Mouse (Mus musculus): ENCODE measurements at regions not wholly inside any gene's neighbourhood (a gene's known extent, or its start where the extent isn't known, plus 50 kb on each side); places are given as distances from the start of the nearest gene placed in this dataset.

- Histone ChIP-seq H3K27ac (ENCODE audit: insufficient read depth, low read length) (no peak overlapping the region), H3K4me1 (ENCODE audit: control insufficient read depth, insufficient read depth, low read length) (no peaks in the 10 kb centered on the region), H3K9ac (ENCODE audit: low read depth, poor library complexity, severe bottlenecking) (no peak overlapping the region), H3K36me3 (ENCODE audit: control insufficient read depth, insufficient read depth, low read length, poor library complexity, severe bottlenecking) (no peaks in the 10 kb centered on the region), H3K27me3 (ENCODE audit: control insufficient read depth, insufficient read depth, low read length, poor library complexity, severe bottlenecking) (no peaks in the 10 kb centered on the region), H3K4me3 (ENCODE audit: low read depth, low read length) (no peak overlapping the region), H3K9me3 (replicated peaks; ENCODE audit: control insufficient read depth, insufficient read depth, low read length, poor library complexity, severe bottlenecking) (no peaks in the 10 kb centered on the region)
- TF ChIP-seq CTCF (IDR thresholded peaks at IDR 0.05; ENCODE audit: low read depth, low read length) (no peak), POLR2A (IDR thresholded peaks at IDR 0.05; ENCODE audit: insufficient read depth, low read length) (no peak), EP300 (IDR thresholded peaks at IDR 0.05; ENCODE audit: insufficient read depth, low read depth, low read length) (no peak)
These were observed 96.1 kb downstream of the Cct6b start for GRCm38 (mm10) chr11:82668026-82668425.

GRCm38 (mm10) chr11:82664076-82664475 is 100.0 kb downstream of the Cct6b start:
- Histone ChIP-seq H3K4me3 (ENCODE audit: low read depth, low read length) (no peak overlapping the region), H3K27ac (ENCODE audit: insufficient read depth, low read length) (no peak overlapping the region), H3K9me3 (replicated peaks; ENCODE audit: control insufficient read depth, insufficient read depth, low read length, poor library complexity, severe bottlenecking) (no peaks in the 10 kb centered on the region), H3K27me3 (ENCODE audit: control insufficient read depth, insufficient read depth, low read length, poor library complexity, severe bottlenecking) (no peaks in the 10 kb centered on the region), H3K36me3 (ENCODE audit: control insufficient read depth, insufficient read depth, low read length, poor library complexity, severe bottlenecking) (no peaks in the 10 kb centered on the region), H3K4me1 (ENCODE audit: control insufficient read depth, insufficient read depth, low read length) (peaks cover 4% of the 10 kb centered on the region), H3K9ac (ENCODE audit: low read depth, poor library complexity, severe bottlenecking) (no peak overlapping the region)
- no peak for TF ChIP-seq CTCF (IDR thresholded peaks at IDR 0.05; ENCODE audit: low read depth, low read length)
- no peak for TF ChIP-seq POLR2A (IDR thresholded peaks at IDR 0.05; ENCODE audit: insufficient read depth, low read length)
- TF ChIP-seq EP300 (IDR thresholded peaks at IDR 0.05; ENCODE audit: insufficient read depth, low read depth, low read length) = no peak

- no peak overlapping the region for H3K27ac ChIP-seq (ENCODE audit: insufficient read depth, low read length)
- H3K27me3 ChIP-seq (ENCODE audit: control insufficient read depth, insufficient read depth, low read length, poor library complexity, severe bottlenecking) = no peaks in the 10 kb centered on the region
- no peaks in the 10 kb centered on the region for H3K9me3 ChIP-seq (replicated peaks; ENCODE audit: control insufficient read depth, insufficient read depth, low read length, poor library complexity, severe bottlenecking)
- TF ChIP-seq CTCF (IDR thresholded peaks at IDR 0.05; ENCODE audit: low read depth, low read length) (no peak), EP300 (IDR thresholded peaks at IDR 0.05; ENCODE audit: insufficient read depth, low read depth, low read length) (no peak), POLR2A (IDR thresholded peaks at IDR 0.05; ENCODE audit: insufficient read depth, low read length) (no peak)
- no peak overlapping the region for H3K4me3 ChIP-seq (ENCODE audit: low read depth, low read length)
- H3K4me1 ChIP-seq (ENCODE audit: control insufficient read depth, insufficient read depth, low read length) = peaks cover 4% of the 10 kb centered on the region
- no peak overlapping the region for H3K9ac ChIP-seq (ENCODE audit: low read depth, poor library complexity, severe bottlenecking)
- H3K36me3 ChIP-seq (ENCODE audit: control insufficient read depth, insufficient read depth, low read length, poor library complexity, severe bottlenecking) = no peaks in the 10 kb centered on the region
These were observed 102.0 kb downstream of the Cct6b start for GRCm38 (mm10) chr11:82662086-82662485.

GRCm38 (mm10) chr11:82651751-82652150 is 112.4 kb downstream of the Cct6b start:
- no peaks in the 10 kb centered on the region for H3K36me3 ChIP-seq (ENCODE audit: control insufficient read depth, insufficient read depth, low read length, poor library complexity, severe bottlenecking)
- TF ChIP-seq EP300 (IDR thresholded peaks at IDR 0.05; ENCODE audit: insufficient read depth, low read depth, low read length) = no peak
- TF ChIP-seq CTCF (IDR thresholded peaks at IDR 0.05; ENCODE audit: low read depth, low read length) = no peak
- no peak for TF ChIP-seq POLR2A (IDR thresholded peaks at IDR 0.05; ENCODE audit: insufficient read depth, low read length)
- H3K4me3 ChIP-seq (ENCODE audit: low read depth, low read length) = no peak overlapping the region
- H3K4me1 ChIP-seq (ENCODE audit: control insufficient read depth, insufficient read depth, low read length) = no peaks in the 10 kb centered on the region
- H3K9me3 ChIP-seq (replicated peaks; ENCODE audit: control insufficient read depth, insufficient read depth, low read length, poor library complexity, severe bottlenecking) = no peaks in the 10 kb centered on the region
- no peak overlapping the region for H3K9ac ChIP-seq (ENCODE audit: low read depth, poor library complexity, severe bottlenecking)
- H3K27me3 ChIP-seq (ENCODE audit: control insufficient read depth, insufficient read depth, low read length, poor library complexity, severe bottlenecking) = no peaks in the 10 kb centered on the region
- H3K27ac ChIP-seq (ENCODE audit: insufficient read depth, low read length) = no peak overlapping the region

GRCm38 (mm10) chr11:82638513-82638912 is 125.6 kb downstream of the Cct6b start:
- Histone ChIP-seq H3K4me1 (ENCODE audit: control insufficient read depth, insufficient read depth, low read length) (no peaks in the 10 kb centered on the region), H3K4me3 (ENCODE audit: low read depth, low read length) (no peak overlapping the region), H3K36me3 (ENCODE audit: control insufficient read depth, insufficient read depth, low read length, poor library complexity, severe bottlenecking) (no peaks in the 10 kb centered on the region), H3K27ac (ENCODE audit: insufficient read depth, low read length) (no peak overlapping the region), H3K9me3 (replicated peaks; ENCODE audit: control insufficient read depth, insufficient read depth, low read length, poor library complexity, severe bottlenecking) (no peaks in the 10 kb centered on the region), H3K9ac (ENCODE audit: low read depth, poor library complexity, severe bottlenecking) (no peak overlapping the region), H3K27me3 (ENCODE audit: control insufficient read depth, insufficient read depth, low read length, poor library complexity, severe bottlenecking) (no peaks in the 10 kb centered on the region)
- TF ChIP-seq CTCF (IDR thresholded peaks at IDR 0.05; ENCODE audit: low read depth, low read length) = no peak
- no peak for TF ChIP-seq POLR2A (IDR thresholded peaks at IDR 0.05; ENCODE audit: insufficient read depth, low read length)
- no peak for TF ChIP-seq EP300 (IDR thresholded peaks at IDR 0.05; ENCODE audit: insufficient read depth, low read depth, low read length)

- H3K27ac ChIP-seq (ENCODE audit: insufficient read depth, low read length) = no peak overlapping the region
- TF ChIP-seq EP300 (IDR thresholded peaks at IDR 0.05; ENCODE audit: insufficient read depth, low read depth, low read length) = no peak
- TF ChIP-seq CTCF (IDR thresholded peaks at IDR 0.05; ENCODE audit: low read depth, low read length) = no peak
- no peak for TF ChIP-seq POLR2A (IDR thresholded peaks at IDR 0.05; ENCODE audit: insufficient read depth, low read length)
- peaks cover 3% of the 10 kb centered on the region for H3K4me1 ChIP-seq (ENCODE audit: control insufficient read depth, insufficient read depth, low read length)
- no peaks in the 10 kb centered on the region for H3K27me3 ChIP-seq (ENCODE audit: control insufficient read depth, insufficient read depth, low read length, poor library complexity, severe bottlenecking)
- H3K9ac ChIP-seq (ENCODE audit: low read depth, poor library complexity, severe bottlenecking) = no peak overlapping the region
- H3K36me3 ChIP-seq (ENCODE audit: control insufficient read depth, insufficient read depth, low read length, poor library complexity, severe bottlenecking) = no peaks in the 10 kb centered on the region
- peaks cover 8% of the 10 kb centered on the region; the same call in 1 of the 2 replicates for H3K9me3 ChIP-seq (replicated peaks; ENCODE audit: control insufficient read depth, insufficient read depth, low read length, poor library complexity, severe bottlenecking)
- H3K4me3 ChIP-seq (ENCODE audit: low read depth, low read length) = no peak overlapping the region
These were observed 131.9 kb downstream of the Cct6b start for GRCm38 (mm10) chr11:82632191-82632590.
